Mouse (Mus musculus) urinary bladder, postnatal 10 days (tissue): Measurements from ENCODE around the gene Napa.

ENCODE experiments used
- DNase-seq: peaks from one replicate; pipeline ENCODE4 v3.0.0; 2022; ENCODE audit warnings: low spot score

Gene Napa

DNA sequence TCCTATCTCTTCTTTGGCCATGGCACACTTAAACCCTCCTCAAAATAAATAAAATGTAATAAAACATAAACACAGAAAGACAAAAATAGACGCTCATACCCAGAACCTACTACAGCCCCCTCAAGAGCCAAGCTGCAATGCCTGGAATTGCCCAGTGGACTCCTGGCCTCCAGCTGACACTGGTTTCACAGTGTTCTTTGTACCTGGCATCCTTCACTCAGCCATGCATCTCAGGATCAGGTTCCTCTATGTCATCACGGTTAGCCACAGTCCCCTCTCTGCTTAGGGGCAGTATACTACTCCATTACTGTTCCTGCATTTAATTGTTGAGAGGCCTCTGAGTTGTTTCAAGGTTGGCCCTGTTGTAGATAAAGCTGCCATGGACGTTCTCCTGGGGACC, 34.7 kb downstream of the Napa start:
- no peak for DNase-seq

DNA sequence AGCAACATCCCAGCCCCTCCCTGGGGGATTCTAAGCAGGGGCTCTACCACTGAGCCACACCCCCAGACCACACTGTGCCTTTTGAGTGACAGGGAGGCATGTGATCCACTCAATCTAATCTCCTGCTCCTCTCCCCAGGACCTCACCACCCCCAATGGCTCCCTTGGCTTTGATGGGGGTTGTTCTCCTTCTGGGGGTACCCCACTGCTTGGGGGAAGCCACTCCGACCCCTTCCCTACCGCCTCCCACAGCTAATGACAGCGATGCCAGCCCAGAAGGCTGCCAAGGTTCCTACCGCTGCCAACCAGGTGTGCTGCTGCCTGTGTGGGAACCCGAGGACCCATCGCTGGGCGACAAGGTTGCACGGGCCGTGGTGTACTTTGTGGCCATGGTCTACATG, 35.4 kb downstream of the Napa start:
- no peak for DNase-seq

DNA sequence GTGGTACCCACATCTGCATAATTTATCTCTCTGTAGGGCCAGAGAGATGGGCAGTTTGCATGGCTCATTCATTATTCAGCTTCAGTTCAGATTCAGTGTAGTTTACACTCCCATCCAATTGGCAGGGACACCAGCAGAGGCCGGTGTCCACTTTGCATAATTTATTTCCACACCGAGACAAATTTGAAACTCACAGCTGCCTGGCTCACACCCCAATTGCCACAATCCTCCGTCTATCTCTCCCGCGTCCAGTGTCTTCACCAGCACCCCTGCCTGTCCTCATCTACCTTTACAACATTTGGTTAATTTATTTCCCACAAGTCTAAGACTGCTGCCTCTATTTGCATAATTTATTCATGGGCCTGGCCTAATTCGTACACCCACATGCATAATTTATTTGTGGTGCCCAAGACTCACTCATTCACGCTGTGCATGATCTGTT, 36.7 kb downstream of the Napa start:
- DNase-seq = no peak

DNA sequence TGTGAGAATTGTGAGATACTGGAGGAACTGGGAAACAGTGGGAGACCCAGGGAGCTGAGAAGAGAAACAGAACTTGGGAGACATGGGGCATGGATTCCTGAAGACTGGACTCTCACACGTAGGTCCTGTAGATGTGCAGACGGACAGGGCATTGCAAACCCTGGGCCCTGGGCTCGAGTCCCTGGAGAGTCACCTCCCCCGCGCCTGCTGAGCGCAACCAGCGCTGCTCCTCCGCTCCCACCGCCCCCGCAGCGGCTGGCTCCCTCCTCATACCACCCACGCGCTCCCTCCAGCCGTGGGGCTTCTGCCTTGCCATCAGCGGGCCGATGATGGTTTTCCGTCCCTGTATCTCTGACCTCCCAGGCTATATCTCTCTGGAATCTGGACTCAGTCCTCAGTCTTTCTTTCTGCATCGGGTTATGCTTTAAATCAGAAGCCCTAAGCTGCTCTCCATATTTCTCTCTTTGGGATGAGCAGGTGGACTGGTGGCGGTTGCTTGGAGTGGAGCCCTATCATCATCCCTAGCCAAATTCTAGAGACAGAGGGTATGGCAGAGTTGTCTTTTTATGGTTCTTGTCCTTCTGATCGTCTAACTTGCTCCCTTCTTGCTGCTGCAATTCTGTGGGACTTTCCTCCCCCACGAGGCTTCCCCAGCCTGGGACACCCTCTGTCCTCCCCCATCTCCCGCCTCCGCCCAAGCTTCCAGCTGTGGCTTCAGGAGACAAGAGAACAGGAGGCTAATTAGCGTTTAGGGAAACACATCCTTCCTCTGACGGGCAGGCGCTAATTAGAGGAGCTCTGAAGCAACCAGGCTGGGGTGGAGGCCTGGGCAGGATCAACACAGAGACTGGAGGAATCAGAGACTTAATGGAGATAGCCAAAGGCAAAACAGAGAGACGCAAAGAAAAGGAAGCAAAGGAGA, 48.5 kb downstream of the Napa start:
- no peak for DNase-seq

DNA sequence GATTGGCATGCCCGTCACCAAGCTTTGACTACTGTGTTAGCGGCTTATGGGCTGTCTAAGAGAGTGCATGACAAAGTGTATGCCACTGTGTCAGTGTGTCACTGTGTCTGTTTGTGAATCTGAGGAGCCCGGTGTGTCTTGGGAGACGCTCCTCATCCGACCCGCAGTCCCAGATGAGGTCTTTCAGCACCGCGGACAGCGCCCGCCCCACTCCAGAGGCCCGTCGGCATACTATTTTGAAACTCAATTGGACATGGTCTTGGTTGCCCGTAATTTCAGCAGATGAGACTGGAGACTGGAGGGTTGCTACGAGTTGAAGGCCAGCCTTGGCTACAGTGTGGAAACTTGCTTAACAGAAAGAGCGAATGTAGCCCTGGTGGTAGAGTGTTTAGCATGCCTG, 49.4 kb downstream of the Napa start:
- no peak for DNase-seq

DNA sequence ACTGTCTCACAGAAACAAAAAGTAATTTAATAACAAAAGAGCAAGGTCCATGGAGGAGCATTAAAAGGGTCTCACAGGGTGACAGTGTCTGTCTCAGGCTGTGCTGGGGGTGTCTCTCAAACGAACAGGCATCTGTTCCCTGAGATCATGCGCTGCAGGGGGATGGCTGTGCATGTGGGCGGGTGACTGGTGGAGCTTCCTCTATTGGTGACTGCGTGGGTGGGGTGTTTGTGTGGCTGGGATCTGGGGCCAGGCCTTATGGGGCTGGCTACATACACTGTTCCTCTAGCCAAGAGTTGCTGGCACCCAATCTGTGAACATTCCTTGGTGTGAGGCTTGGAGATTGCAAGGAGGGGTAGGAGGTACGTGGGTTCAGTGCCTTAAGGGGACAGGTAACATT, 51.0 kb downstream of the Napa start:
- DNase-seq = no peak

DNA sequence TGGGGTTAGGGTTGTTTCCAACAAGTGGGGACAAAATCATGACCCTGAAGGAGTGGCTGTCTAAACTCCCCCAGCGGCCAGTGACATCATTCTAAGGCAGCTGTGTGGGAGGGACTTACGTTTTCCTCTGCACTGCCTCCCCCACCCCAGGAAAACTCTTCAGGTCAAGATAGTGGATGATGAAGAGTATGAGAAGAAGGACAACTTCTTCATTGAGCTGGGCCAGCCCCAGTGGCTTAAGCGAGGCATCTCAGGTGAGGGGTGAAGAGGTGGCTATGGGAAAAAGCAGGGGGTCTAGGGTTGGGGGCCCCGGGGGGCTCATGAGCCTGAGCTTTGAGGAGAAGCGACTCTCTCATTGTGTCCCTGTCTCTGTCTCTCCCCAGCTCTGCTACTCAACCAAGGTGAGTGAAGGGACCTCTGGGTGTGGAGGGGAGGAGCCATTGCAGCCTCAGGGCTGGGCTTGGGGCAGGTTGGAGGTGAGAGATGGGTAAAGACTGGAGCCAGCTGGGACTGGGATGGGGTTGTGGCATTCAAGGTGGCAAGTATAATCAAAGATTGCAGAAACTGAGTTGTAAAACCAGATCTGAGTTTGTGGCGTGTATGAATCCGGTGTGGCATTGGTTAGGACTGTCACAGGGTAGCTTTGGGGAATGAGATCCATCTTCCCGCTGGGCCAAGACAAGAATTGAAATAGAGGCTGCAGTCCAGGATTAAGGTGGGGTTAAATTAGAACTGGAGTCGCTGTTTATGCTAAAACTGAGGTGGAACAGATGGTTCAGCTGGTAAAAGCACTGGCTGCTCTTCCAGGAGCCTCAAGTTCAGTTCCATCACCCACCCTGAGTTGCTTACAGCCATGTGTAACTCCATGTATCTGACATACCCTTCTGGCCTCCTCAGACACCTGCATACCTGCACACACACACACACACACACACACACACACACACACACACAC, 52.2 kb downstream of the Napa start:
- no peak for DNase-seq

DNA sequence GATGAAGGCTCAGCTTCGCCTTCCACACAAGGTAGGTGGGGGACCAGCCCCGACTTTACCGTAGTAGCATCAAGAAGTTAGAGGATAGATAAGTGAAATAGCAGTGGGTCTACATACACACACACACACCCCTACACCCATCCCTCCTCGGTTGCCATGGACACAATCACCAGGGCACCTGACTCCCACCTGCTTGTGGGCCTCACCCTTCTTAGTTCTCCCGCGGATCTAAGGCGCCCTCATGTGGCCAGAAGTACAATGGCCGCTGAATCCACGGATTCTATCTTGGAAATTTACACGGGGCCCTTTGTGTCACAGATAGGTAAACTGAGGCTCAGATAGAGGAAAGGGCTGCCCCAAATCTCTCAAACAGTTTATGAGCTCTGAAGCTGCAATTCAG, 55.3 kb downstream of the Napa start:
- no peak for DNase-seq

DNA sequence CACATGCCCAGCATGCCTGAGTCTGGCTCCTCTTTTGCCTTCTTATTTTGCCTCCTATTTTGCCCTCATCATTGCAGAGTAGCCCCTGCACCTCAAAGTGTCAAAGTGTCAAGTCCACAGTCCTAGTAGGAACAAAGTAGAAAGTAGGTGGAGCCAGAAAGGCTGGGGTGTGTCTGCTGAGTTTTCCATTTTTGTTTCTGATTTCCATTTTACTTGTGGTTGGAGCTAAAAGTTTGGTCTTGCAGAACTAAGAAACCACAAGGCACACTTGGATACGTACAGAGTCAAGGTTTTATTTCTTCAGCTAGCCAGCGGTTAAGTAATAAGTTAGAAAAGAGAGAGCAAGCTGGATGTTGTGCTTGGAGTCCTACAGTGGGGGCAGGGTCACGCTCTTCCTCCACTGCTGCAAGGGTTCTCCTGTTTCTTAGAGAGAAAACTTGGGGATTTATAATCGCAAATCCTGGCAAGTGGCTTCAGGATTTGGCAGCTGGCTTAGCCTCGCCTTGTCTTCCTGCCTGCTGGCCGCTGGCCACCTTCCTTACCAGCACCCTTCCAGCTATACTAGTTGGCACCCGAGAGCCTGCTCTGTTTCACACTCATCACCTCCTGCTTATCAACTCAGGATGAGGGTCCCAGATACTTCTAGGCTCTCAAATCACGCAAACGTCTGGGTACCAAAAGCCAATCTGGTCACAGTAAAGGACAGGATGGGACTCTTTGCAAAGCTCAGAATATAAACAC, 57.0 kb downstream of the Napa start:
- no peak for DNase-seq

DNA sequence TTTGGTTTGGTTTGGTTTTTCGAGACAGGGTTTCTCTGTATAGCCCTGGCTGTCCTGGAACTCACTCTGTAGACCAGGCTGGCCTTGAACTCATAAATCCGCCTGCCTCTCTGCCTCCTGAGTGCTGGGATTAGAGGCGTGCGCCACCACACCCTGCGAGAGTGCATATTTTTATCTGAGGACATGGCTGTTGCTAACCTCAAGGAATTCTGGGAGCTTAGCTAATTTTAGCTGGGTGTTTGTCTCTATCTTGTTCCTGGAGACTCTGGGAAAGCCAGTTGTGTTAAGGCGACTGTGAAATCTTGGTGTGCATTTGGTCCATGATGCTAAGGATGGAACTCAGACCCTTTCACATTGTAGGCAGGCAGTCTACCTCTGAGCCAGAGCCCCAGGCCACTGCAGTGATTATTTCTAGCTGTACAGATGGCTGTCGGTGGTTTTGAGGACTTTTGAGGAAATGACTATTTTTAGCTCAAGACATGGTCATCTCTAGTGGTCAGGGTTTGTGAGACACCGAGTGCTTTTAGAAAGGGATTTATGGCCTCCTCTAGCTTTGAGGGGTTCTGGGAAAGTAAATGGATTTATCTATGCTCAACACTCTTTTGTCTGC, 58.0 kb downstream of the Napa start:
- no peak for DNase-seq

DNA sequence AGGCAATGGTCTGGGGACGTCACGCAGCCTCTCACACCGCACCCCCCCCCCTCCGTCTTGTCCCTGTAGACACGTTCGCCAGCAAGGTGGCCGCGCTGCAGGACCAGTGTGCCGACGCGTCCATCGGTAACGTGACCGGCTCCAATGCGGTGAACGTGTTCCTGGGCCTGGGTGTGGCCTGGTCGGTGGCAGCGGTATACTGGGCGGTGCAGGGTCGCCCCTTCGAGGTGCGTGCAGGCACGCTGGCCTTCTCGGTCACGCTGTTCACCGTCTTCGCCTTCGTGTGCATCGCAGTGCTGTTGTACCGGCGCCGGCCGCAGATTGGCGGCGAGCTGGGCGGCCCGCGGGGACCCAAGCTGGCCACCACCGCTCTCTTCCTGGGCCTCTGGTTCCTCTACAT, 60.5 kb downstream of the Napa start:
- no peak for DNase-seq

DNA sequence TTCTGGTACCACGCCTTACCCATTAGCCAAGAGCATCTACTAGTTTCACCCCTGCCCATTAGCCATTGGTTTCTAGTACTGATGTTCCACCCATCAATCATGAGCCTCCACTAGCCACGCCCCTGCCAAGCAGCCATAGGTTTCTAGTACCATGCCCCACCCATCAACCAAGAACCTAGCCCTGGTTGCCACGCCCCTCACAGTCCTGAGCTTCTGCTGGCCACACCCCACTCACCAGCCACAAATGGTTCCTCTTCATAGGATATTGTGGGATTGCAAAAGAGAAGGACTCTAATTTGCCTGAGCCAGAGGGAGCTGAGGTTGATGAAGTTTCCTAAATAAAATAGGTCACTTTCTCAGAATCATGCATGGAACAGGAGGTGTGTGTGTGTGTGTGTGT, 62.4 kb downstream of the Napa start:
- no peak for DNase-seq

DNA sequence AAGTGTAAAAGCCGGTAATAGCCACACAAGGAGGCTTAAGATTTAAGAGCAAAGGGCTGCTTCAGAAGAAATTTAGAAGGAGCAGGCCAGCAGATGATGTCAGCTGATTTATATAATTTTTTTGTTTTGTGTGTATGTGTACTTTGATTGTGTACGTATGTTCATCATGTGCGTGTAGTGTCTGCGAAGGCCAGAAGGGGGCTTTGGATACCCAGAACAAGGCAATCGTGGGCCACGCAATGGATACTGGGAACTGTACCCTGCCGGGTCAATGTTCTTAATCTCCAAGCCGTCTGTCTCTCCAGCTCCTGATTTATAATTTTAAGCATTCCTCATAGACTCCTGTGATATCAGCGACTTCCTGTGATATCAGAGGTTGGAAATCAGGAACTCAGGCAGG, 63.0 kb downstream of the Napa start:
- DNase-seq = no peak

DNA sequence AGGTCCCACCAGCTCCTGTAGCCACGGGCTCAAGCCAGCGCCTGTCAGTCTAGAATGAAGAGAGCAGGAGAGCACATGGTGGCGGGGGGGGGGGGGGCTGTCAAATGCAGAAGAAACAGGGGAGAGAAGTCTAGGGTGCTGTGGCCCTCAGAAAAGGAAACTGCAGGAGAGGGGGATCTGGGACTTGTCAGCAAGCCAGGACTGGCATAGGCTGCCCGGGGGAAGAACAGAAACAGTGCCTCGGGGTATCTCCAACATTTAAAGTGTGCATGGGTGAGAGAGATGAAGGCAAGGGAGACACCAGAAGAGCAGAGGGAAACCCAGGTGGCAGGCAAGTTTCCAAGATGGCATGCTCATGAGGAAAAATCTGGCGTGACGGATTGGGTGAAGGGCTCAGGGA, 63.8 kb downstream of the Napa start:
- DNase-seq = no peak
